Mouse (Mus musculus) right cerebral cortex, adult 18-20 months (tissue): ENCODE measurements around the gene AC134908.4.
"Not testable (repeated sequence)": the region's sequence is repeated elsewhere in the genome, so short reads cannot be mapped to it uniquely, and the experiment has no call there.

Source experiments
- DNase-seq: peaks from one replicate; pipeline ENCODE4 v3.0.0; 2022; ENCODE audit warnings: mixed read lengths

Gene AC134908.4

GRCm38 (mm10) chr17:25830806-25831431 is 35.5 kb upstream of the AC134908.4 start:
- no peak for DNase-seq

DNA sequence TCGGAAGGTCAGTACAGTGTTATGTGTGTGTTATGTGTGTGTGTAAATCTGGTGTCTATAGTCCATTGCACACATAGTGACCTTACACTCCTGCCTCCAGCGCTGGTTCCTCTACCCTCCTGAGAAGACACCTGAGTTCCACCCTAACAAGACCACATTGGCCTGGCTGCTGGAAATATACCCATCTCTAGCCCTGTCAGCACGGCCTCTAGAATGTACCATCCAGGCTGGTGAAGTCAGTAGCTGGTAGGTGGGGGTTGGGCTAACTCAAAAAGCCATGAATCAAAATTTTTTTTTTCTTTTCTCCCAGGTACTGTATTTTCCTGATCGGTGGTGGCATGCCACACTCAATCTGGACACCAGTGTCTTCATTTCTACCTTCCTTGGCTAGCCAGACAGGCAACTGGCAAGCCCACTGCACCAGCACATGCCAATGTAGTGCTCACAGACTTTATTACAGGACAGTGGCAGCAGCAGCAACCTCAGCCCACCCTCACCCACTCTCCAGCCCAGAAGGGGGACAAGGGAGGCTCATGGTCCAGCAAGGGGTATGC is 34.8 kb upstream of the AC134908.4 start:
- no peak for DNase-seq

GRCm38 (mm10) chr17:25829558-25830017 is 34.1 kb upstream of the AC134908.4 start:
- DNase-seq = no peak

DNA sequence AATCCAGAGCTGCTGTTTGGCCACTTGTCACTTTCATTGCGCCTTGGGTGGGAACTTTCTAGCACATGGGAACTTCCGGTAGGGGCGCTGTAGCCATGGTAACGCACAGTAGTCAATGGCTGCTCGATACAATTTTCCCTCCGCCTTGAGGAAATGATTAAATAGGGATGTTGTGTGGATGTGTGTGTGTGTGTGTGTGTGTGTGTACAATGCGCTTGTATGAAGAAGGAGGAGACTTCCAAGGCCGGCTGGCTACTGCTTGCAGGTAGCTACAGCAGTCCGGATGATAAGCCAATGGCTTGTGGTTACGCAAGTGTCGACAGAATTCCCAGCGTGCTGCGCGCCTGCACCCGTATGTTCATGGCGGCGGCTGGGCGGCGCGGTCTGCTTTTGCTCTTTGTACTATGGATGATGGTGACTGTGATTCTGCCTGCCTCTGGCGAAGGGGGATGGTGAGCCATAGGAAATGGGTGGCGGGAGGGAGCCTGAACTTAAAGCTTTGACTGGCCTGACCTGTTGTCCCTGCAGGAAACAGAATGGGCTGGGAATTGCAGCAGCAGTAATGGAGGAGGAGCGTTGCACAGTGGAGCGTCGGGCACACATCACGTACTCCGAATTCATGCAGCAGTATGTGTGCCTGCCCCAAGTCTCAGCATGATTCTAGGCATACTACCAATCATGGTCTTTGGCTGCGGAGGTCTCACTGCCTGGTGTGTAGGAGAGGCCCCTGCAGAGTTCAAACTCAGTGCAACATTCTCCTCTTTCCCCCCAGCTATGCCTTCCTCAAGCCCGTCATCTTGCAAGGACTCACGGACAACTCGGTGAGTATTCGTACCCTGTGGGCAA is 33.5 kb upstream of the AC134908.4 start, which contains the start of gene Jmjd8:
Gene Jmjd8, plus strand, starts transcription at position 156 of the 846 bp plus-strand sequence.
- DNase-seq = peak; percentile 87

DNA sequence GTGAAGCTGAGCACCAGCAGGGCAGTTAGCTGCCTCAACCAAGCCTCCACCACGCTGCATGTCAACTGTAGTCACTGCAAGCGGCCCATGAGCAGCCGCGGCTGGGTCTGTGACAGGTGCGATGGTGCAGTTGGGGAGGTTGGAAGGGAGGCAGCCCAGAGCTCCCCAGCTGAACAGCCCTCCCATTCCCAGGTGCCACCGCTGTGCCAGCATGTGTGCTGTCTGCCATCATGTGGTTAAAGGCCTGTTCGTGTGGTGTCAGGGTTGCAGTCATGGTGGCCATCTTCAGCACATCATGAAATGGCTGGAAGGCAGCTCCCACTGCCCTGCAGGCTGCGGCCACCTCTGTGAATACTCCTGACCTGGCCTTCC is 32.8 kb upstream of the AC134908.4 start:
- no peak for DNase-seq

DNA sequence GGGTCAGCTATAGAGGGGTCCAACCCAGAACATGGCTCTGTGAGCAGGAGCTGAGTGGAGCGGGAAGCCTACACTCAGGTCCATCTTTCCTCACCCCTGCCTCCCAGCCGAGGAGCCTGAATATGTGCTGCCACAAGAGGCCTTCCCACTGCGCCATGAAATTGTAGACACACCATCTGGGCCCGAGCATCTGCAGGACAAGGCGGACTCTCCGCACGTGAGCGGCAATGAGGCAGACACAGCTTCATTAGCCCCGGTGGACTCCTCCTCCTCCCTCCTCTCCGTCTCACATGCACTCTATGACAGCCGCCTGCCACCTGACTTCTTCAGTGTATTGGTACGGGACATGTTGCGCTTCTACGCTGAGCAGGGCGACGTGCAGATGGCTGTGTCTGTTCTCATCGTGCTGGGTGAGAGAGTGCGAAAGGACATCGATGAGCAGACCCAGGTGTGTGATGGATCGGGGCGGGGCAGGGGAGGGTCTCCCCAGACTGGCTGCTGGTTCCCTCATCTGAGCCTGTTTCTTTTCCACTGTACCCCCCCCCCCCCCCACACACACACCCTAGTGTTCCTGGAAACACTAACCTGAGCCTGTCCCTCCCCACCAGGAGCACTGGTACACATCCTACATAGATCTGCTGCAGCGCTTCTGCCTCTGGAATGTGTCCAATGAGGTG is 32.2 kb upstream of the AC134908.4 start:
- no peak for DNase-seq

GRCm38 (mm10) chr17:25827011-25827410 is 31.6 kb upstream of the AC134908.4 start:
- DNase-seq = no peak

DNA sequence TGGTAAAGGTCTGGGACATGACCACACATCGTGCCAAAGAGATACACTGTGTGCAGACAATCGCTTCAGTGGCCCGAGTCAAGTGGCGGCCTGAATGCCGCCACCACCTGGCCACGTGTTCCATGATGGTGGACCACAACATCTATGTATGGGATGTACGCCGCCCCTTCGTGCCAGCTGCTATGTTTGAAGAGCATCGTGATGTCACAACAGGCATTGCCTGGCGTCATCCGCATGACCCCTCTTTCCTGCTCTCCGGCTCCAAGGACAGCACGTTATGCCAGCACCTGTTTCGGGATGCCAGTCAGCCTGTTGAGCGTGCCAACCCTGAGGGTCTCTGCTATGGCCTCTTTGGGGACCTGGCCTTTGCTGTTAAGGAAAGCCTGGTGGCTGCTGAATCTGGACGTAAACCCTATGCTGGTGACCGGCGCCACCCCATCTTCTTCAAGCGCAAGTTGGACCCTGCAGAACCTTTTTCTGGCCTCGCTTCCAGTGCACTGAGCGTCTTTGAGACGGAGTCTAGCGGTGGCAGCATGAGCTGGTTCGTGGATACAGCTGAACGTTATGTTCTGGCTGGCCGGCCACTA is 30.6 kb upstream of the AC134908.4 start:
- no peak for DNase-seq

GRCm38 (mm10) chr17:25825311-25825710 is 29.9 kb upstream of the AC134908.4 start:
- no peak for DNase-seq

DNA sequence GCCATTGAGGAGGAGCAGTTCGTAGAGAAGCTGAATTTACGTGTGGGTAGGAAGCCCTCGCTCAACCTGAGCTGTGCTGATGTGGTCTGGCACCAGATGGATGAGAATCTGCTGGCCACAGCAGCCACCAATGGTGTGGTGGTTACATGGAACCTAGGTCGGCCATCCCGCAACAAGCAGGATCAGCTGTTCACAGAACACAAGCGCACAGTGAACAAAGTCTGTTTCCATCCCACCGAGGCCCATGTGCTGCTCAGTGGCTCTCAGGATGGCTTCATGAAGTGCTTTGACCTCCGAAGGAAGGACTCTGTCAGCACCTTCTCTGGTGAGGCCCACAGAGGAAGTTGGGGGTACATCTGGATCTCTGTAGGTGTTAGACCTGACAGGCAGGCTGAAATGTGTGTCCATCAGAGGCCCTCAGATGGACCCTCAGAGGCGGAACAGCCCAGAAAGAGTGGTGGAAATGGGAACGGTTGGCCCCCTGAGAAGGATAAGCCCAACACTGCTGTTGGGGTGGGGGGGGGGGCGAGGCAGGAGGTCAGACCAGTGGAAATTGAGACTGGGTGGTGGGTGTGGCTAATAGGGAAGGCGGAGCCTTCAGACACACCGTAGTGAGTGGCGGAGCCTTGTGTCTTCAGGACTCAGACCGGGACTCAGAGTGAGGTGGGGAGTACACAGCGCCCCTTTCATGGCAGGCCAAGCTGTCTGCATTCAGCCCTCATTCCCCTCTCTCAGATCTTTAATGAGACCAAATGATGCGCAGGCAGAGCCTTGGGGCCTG is 29.1 kb upstream of the AC134908.4 start:
- no peak for DNase-seq

DNA sequence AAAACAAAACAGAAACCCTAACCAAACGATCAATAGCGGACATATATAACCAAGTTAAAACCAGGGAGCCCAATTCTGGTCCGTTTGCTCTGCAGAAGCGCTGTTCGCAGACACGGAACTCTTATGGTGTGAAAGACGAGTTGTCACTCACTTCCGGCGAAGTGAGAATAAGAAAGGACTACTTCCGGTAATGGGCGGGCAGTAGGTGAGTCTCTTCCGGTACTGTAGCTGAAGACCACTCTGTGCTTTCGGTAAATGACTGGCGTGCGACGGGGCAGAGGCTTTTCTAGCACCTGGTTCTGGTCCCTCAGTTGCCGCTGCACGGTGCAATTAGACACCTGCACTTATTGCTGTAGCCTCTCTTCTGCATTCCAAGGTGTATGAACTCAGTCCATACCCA is 28.0 kb upstream of the AC134908.4 start, which contains the start of gene Wdr24:
Gene Wdr24, plus strand, starts transcription at position 176 of the 400 bp plus-strand sequence.
- DNase-seq = peak; percentile 85

DNA sequence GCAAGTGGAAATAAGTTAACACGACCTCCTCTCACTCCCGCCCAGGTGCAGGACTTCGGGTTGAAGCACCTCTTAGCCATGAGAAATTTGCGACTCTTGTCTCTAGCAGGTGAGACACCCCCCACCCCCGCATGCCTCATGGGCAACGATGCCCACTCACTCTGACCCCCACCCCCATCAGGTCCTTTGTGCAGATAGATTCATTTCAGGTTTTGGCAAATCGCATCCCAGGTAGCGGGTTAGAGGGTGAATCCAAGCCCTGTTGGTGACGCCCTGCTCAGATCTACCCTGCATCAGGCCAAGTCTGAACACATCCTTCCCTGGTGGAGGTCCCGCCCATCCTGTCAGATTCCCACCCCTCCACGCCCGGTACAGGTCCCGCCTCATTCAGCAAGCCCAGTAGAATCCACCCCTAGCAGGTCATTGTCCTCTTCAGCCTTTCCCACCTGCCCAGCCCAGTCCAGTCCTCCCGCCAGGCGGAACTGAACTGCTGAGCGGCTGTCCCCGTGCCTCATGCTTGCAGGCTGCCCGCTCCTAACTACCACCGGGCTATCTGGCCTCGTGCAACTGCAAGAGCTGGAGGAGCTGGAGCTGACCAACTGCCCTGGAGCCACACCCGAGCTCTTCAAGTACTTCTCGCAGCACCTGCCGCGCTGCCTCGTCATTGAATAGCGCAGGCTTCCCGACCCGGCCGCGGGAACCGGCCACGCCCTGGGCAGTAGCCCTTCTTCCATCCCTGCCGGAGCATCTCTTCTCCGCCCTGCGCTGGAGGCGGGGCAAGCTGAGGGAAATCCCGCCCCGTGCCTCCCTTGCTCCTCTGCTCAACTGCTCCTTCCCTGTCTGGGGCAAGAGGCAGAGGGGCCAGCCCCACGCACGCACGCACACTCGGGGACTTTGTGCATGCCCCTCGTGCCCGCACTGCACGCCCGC is 23.7 kb upstream of the AC134908.4 start:
- DNase-seq = no peak

GRCm38 (mm10) chr17:25817662-25818061 is 22.2 kb upstream of the AC134908.4 start:
- DNase-seq = no peak

- peak; percentile 93 for DNase-seq
Observed at GRCm38 (mm10) chr17:25813471-25813870, 18.0 kb upstream of the AC134908.4 start.

- DNase-seq = no peak
Observed at GRCm38 (mm10) chr17:25810890-25811289, 15.4 kb upstream of the AC134908.4 start.

- no peak for DNase-seq
Observed at GRCm38 (mm10) chr17:25809606-25810340, 14.3 kb upstream of the AC134908.4 start.

GRCm38 (mm10) chr17:25808789-25809605 is 13.5 kb upstream of the AC134908.4 start, which contains the start of gene Fbxl16:
Gene Fbxl16 (plus strand): TSS chr17:25809085.
- peak; percentile 95 for DNase-seq

- DNase-seq = no peak
Observed at GRCm38 (mm10) chr17:25808028-25808427, 12.6 kb upstream of the AC134908.4 start.

DNA sequence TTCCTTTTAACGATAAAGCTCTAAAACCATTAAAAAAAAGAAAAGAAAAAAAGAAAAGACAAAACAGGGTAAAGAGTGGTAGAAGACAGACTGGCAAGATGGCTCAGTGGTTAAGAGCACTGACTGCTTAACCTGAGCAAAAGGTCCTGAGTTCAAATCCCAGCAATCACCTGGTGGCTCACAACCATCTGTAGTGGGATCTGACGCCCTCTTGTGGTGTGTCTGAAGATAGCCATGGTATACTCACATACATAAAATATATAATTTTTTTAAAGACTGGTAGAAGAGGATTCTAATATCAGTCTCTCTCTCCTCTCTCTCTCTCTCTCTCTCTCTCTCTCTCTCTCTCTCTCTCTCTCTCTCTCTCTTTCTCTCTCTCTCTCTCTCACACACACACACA is 12.0 kb upstream of the AC134908.4 start:
- not testable (repeated sequence) for DNase-seq
